Mouse (Mus musculus): ENCODE measurements at regions not wholly inside any gene's neighbourhood (a gene's known extent, or its start where the extent isn't known, plus 50 kb on each side); places are given as distances from the start of the nearest gene placed in this dataset.

DNA sequence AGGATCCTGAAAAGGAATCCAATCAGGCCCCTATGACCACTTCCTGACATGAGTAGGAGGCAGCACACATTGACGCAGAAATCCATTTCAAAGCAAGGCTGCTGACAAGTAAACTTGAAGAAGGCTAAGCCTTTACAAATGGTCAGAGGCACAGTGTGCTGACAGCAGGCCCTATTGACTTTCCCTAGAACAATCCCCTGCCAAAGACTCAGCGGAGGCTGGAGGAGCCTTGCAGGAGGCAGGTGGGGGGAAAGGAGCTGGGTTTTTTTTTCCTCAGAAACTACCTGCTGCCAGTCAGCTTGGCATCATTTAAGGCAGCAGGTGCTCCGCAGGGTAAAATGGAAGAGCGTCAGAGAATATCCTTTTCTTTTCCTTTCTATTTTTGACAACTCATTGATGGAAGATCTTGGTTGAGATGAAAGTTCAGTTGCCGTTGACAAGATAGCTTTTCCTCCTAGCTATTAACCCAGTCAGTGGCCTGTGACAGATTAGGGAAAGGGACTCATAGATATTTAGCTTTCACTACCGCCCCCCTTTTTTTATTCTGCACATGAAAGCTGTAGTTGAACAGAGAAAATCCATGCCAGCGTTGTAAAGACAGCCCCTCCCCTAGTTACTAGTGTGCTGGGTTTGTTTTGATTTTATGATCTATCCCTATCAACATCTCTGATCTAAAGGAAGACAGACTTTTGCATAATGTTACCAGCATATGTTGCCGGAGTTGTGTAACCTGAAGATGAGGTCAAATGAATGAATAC lies 210.6 kb downstream of the Csnka2ip start:
- no peak for DNase-seq (ENCODE audit: low spot score)

DNA sequence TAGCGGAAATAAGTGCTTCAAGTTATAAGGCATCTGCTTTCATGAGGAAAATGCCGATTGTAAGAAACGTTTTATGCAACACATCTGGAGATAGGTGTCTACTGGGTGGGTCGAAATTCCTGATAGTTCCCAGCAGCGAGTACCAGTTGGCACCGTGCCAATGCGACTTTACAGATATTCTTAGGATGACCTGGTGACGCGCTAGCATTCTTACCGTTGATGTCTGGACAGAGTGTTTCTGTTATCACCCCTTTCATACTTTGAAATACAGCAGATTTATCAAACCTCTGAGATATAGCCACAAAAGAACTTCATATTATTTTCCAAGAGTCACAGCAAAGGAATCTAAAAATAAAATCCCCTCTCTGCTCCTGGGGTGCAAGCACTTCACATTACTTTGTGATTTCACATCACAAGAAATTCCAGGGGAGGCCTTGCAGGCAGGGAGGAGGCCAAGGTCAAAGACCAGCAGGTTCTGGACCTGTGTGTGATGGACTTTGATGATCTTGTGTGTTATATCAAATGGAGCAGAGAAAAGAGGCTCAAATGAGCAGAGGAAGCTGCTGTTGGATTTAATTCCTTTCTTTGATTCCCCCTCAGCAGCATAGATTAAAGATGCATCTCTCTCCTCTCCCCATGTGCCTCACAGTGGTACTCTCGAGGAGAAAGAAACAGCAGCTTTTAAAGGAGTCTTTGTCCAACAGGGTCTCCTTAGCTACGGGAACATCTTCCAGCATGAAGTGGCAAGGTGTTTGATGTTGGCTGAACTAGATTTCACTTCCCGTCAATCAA lies 233.4 kb downstream of the Csnka2ip start:
- DNase-seq (ENCODE audit: low spot score) = no peak

DNA sequence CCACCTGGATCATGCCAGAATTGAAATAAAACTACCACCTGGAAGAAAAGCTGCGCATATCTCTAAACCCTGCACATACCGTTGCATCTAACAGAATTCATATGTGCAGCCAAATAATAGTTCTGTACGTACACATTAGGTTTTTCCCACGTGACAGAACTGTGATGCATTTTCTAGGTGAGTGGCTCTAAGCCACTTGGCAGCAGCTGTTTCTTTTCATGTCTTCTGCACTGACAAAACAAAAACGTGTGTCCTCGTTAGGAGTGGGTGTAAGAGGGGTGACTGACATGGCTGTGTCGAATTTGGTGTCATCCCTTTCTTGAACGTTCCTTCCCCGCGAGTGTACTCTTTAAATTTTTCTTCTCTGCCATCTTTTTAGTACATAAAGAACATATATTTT lies 254.3 kb downstream of the Csnka2ip start:
- no peak for DNase-seq (ENCODE audit: low spot score)

DNA sequence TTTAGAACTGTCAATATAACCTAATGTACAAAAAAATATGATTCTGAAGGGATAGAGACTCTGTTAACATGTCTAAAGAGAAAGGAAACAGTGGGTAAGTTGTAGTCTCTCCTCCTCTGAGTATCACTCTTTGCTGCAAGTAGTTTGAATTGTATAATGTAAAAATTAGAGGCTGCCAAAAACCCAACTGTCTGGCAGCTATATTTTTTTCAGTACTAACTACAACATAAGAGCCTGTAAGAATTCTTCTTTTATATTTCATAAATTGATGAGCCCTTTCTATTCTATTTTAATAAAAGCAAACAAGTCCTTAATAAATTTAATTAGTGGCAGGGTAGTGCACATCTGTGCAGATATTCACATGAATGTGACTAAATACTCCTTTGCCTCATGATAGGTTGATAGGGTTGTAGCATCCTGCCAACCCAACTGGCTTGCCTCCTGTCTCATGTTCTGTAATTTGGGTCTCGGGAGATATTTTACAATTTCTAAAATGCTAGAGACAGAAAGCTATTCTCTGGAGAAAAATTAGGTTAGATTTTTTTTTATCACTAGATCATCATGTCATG lies 269.2 kb downstream of the Csnka2ip start:
- DNase-seq (ENCODE audit: low spot score) = no peak

DNA sequence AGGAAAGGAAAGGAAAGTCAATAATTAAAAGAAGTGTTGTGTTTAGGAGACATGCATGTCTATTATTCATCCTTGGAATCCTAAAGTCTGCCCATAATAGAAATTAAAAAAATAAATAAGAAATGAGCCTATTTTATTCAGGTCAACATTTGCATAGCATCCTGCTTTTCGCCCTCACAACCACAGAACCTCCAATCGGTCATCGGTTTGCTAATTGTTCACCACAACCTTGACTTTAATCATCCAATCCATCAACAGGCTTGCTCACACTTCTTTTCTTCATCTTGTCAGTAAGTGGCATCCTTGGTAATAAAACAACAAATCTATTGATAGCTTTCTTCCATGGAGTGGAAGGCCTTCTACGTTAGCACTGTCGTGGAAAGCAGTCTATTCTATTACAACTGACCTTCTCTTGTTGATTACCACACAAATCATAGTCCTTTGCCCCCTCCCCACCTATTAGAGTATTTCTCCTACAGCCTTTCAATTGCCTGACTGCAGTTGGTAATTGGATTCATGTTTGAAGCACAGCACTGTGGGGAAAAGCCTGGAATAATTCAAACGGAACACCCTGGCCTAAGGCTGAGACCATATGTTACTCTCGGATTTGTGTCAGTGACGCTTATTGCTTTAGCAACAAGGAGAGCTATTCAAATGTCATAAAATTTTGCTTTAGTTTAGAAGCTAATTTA lies 269.9 kb downstream of the Csnka2ip start:
- no peak for DNase-seq (ENCODE audit: low spot score)

DNA sequence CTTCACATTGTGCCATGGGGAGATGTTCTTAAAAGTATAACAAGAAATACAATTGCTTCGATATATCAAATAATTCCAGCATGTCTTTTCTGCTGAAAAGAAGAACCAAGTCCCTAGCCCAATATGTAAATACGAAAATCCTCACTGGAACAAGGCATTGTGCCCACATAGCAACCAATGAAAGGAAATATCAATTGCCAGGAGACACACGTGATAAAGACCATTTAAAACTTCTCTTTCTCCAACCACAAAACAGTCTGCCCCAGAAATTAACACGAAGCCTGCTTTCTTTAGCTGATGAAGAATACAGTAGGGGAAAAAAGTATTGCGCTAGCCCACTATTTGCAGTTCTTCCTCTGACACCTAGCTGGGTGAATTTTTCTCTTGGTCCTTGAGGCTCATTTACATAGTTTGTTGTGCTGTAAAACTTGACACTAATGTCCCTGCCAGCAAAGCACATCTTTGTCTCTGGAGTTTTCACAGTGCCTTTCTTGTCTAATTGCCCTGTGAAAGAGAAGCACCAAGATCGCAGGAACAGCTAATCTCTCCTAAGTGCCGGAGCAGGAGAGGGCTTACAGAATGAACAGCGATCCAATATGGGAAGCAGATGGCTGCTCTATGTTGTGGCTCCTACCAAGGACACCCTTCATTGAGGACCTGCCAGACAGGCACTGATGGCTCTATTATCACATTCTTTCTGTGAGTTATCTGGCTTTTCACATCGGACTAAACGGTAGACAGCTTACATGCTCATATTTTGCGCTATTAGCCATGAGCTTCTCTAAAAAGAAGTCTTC lies 272.7 kb downstream of the Csnka2ip start:
- DNase-seq (ENCODE audit: low spot score) = no peak

DNA sequence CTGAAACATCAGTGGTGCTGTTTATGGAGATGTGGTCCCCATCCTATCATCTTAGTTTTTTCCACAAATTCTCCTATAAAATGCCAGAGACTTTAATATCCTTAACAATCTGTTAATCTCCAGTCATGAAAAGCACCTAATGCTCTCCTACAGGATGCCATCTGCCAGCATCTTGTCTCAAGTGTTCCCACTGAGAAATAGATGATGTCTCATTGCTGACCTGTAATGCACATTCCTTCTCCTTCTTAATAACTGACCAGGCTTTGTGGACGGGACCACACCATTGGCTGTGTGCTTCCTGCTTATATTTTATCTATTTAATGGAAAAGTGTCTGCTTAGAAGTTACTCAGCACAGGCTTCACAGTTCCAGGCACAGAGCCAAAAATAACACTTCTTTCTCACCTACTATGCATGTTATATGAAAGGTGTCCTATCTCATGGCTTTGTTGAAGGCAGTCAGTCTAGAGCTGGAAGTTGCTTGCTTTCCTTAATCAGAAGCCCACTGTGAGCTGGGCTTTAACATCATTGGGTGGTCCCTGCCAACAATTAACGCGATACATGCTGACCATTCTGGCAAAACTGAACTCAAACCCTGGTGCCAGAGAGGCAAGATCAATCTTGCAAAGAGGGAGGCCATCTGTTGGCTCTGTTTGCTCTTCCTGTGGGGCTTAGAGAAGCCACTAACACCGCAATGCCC lies 283.3 kb downstream of the Csnka2ip start:
- no peak for DNase-seq (ENCODE audit: low spot score)

DNA sequence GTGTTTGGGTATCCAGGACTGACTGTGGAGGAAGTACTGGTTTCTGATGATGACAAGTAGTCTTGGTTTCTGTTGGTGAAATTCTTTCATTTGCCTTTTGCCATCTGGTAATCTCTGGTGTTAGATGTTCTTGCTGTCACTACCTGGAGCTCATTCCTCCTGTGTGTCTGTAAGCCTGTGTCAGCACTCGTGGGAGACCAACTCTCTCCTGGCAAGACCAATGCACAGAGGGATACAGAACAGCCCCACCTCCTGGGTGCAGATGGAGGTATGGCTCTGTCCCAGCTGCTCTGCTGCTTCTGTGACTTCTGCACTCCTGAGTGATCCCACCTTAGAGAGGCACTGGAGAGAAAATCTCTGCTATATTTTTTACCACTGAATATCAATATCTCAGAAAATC lies 285.4 kb downstream of the Csnka2ip start:
- no peak for DNase-seq (ENCODE audit: low spot score)

DNA sequence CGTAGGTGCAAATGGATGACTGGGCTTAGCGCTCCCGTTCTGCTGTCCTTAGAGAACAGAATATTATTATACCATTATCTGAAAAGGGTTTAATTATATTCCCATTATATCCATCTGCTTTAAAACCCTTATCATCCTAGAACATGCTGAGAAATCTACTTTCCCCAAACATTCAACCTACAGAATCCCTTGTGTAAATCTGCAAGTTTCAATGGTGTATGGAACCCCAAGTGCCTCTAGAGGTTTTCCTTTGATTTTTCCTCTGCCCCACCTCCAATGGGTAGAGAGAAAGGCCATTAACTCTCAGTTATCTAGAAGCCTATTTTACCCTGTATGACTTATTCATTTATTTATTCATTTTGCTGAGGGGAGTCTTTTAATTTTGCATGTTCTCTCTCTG lies 308.7 kb downstream of the Csnka2ip start:
- DNase-seq (ENCODE audit: low spot score) = no peak

DNA sequence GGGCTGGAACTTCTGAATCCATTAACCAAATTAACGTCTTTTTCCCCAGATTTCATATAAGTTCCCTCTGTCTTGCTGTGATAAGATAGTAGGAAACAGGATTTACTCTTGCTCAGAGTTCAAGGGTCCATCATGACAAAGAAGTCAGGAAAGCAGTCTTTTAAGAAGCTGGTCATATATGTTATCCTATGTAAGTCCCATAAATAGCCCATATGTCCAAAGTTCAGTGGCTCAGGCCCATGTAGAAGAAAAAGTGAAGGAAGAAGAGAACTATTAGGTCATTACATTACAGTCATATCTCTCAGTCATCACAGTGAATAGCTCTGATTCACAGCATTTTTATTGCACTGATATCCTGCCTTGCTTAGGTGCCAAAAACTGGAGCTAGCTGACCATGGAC lies 316.9 kb downstream of the Csnka2ip start:
- no peak for DNase-seq (ENCODE audit: low spot score)

DNA sequence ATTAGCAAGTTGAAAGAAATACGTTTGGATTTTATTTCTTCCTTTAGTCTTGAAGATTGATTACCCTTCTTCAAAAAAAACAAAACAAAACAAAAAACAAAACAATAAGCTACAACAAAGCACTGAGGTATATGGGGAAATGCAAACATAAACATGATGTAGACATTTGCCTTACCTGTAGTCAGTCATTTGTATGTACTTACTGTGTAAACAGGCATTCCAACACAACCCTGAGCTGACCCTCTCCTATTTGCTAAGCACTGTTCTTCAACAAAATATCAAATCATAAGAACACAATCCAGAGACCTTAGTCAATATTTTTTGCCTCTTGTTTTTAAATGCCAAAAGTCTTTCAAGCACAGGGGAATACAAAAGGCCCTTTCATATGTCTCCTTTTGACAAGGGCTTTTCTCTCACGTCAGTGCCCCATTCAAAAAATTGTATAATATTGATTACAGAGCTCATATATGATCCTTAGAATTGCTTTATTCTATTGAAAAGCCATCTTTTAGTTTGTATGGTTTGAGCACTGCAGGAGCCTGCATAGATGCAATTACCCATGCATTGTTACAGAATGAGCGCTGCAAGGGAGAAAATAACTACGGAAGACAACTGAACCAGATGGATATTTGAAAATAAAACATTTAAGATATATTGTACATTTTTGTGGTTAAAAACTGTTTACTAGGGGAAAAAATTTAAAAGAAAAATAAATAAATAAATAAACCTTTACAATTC lies 326.2 kb downstream of the Csnka2ip start:
- no peak for DNase-seq (ENCODE audit: low spot score)

DNA sequence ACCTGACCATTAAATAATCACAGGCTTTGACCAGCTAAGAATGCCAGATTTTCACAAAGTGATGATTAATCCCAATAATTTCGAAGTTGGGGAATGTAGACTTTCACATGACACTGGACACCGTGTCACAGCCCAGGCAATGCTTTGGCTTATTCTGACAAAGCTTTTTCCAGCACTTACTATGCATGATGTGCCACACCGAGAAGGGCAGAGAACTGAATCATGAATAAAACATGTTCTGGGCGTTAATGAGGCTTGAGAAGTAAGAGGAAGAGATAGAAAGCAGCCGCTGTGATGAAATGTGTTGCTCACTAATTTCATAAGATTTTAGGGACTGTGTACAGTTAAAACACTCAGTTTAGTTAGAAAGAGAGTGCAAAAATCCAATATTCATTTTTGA lies 326.8 kb downstream of the Csnka2ip start:
- DNase-seq (ENCODE audit: low spot score) = no peak

DNA sequence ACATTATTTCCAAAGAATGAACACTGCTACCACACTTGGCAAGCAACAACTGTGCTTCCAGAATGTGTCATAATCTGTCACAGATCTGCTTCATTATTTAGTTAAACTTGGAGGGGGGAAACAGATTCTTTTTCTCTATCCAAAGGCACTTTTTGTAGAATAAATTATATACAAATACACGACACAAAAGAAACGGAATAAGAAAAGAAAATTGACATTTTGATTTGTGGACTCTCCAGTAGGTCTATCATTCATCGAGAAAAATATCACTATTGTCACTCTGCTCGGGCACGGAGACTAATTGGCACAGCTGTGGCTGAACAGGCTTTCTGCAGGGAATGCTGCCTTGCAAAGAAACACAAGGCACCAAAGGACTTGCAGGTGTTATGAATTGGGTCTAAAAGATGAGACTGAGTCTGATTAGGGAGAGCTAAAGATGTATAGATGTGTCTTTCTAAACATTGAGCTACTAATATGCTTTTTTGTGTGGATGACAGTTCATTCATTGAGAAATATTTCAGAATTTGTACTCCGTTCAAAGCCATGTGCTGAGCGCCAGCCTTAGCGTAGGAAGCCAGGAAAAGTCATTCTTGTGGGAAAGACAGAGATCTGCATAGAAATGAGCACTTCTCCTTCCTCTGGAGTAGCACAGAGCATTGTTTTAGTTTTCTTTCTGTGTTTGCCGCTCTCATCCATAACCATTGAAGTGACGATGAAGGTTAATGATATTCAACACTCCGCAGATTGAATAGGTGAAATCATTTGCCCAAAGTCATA lies 337.1 kb downstream of the Csnka2ip start:
- DNase-seq (ENCODE audit: low spot score) = no peak

DNA sequence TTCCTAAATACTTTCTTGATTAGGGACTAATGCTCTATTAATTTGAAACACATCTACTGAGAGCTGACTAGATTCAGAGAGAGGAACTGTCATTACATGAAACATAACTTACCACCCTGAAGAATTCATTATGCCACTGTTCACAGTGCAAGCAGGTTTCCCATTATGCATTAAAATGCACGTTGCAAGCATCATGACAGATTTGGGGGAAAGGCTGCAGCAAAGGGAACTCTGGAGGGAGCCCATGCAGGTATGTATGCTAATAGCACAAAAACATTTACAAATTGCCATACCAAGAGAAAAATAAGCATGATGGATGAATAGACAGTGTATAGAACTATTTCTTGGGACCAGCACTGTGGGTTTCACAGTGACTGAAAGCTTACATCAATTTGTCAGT lies 351.1 kb downstream of the Csnka2ip start:
- DNase-seq (ENCODE audit: low spot score) = no peak

DNA sequence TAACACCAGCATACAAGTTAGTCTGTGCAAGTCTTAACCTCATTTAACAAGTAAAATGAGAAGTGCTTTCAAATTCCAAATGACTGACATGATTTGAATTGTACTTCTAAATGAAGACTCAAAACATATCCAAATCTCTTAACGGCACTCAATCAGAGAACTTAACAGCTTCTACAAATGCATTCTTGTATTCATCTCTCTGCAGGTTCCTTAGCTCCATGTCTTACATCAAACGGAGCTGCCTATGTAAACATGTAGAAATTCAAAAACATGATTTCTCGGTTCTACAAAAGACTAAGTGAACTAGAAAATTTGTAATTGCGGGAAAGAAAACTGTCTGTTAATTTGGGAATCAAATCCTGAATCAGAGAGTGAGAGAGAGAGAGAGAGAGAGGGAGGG lies 353.5 kb downstream of the Csnka2ip start:
- DNase-seq (ENCODE audit: low spot score) = no peak

DNA sequence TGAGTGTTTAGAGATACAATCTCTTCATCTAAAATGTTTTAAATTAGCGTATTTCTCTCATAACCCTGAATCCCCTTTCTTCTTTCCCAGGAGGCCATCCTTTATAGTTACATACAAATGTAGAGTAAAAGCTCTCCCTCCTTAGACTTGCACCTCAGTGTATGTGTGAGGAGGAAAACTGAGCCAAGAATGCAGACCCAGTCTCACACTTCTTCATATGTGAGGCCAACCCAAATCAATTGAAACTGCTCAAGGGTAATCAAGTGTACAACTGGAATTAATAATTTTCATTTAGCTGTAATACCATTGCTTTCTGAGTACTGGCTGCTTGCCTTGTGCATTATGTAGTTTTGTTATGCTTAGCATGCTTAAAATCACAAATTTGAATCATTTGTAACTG lies 356.3 kb downstream of the Csnka2ip start:
- DNase-seq (ENCODE audit: low spot score) = no peak

DNA sequence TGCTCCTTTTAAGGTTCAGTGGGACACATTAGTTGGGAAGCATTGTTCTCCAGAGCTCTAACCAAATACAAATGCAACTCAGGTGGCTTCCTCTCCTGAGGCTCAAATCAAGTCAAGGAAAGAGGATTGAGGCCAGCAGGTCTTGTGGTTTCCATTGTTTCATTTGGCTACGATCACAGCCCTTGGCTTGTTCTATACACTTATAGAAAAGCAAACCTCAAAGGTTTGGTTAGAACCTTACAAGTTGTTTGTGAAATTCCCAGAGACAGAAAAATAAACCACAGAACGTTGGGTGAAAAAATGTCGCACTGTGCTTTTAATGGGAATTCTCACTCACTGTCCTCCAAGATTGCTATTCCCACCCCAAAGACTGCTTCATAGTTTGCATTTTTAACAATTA lies 360.4 kb upstream of the Epha3 start:
- no peak for DNase-seq (ENCODE audit: low spot score)

DNA sequence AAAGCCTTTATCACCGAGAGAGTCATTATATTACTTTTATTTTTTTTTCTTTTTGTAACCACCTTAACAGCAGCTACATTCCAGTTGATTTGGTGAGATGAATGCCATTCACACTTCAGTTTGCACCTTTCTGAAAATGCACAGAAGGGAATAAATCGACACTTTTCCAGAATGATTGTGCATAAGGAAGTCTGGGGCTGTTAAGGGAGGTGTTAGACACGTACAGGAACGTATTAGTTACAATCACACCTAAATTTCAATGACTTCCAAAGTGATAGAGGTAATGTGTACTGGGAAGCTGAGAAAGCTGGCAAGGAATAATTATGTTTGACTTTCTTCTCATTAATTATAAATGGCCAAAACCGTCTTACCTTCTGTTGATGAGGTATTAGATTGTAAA lies 352.7 kb upstream of the Epha3 start:
- DNase-seq (ENCODE audit: low spot score) = no peak

DNA sequence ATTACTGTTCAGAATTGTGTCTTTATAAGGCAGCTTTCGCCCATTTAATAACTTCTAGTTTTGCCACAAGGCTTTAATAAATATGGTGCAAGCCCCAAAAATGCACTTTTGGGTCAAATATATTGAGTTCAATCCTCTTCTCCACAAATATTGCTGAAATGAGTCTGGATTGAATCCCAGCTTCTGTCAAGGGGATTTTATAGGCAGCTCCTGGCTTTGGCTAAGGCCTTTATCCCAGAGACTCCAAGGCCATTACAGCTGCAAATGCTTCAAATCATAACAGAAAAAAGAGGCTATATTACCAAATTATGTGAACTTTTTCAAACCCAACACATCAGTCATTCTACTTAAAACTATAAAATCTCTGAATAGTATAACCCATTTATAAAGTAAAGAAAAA lies 347.9 kb upstream of the Epha3 start:
- peak; percentile 6 for DNase-seq (ENCODE audit: low spot score)
